Mouse (Mus musculus) layer of hippocampus, adult 2 months (tissue): Measurements from ENCODE around the gene Mrrf. TPM values are rescaled to one million over a fixed set of nuclear protein-coding genes. Genes with fewer than 3 reads are reported as not detected.
"Not testable (repeated sequence)": the region's sequence is repeated elsewhere in the genome, so short reads cannot be mapped to it uniquely, and the experiment has no call there.

Source experiments
- DNase-seq, 2 experiments: peaks; one replicate each; pipeline ENCODE4 v3.0.0; 2022; ENCODE audit warnings: low spot score in 2 of 2
- H3K27ac ChIP-seq: fragments of 200-600 bp; 2 replicates; pipeline ENCODE4 v1.8.1; 2022
- H3K4me3 ChIP-seq: fragments of 200-600 bp; 2 replicates; pipeline ENCODE4 v1.8.1; 2022; ENCODE audit warnings: mild to moderate bottlenecking
- CTCF ChIP-seq: fragments of 200-600 bp; conservative IDR thresholded peaks from 2 replicates; pipeline ENCODE4 v1.8.1; 2022; ENCODE audit warnings: antibody characterized with exemption, mild to moderate bottlenecking, moderate library complexity
- total RNA-seq, 2 experiments: library from RNA; stranded (reverse); gene quantifications; 2 replicates each; pipeline ENCODE4 v1.2.3; 2021

Mrrf gene
- total RNA-seq, 2 experiments from 2014 or later = 13.8 to 18.6 TPM

- no peak for TF ChIP-seq CTCF
- Histone ChIP-seq H3K4me3 (peak overlapping the region; percentile 19), H3K27ac (no peak overlapping the region)
- DNase-seq = no peak
Measured at GRCm38 (mm10) chr2:36103555-36104367, 32.4 kb upstream of the Mrrf start.

GRCm38 (mm10) chr2:36104436-36104955 lies 31.7 kb upstream of the Mrrf start:
- no peak for TF ChIP-seq CTCF
- Histone ChIP-seq H3K4me3 (peak overlapping the region; percentile 42), H3K27ac (no peak overlapping the region; the same call in 1 of the 2 replicates)
- no peak for DNase-seq

- Histone ChIP-seq H3K27ac (no peak within 1 kb of the TSS; the same call in 1 of the 2 replicates), H3K4me3 (peak within 1 kb of the TSS; percentile 42)
- DNase-seq = no peak
- no peak for TF ChIP-seq CTCF
Measured at GRCm38 (mm10) chr2:36104956-36105741, 31.0 kb upstream of the Mrrf start, which contains the start of gene Lhx6. Gene Lhx6, minus strand, starts transcription at chr2:36105408.

GRCm38 (mm10) chr2:36108615-36109014 lies 27.6 kb upstream of the Mrrf start:
- Histone ChIP-seq H3K4me3 (no peak overlapping the region), H3K27ac (no peak overlapping the region)
- no peak for DNase-seq
- TF ChIP-seq CTCF = no peak

- Histone ChIP-seq H3K27ac (no peak overlapping the region), H3K4me3 (no peak overlapping the region)
- TF ChIP-seq CTCF = no peak
- no peak for DNase-seq
Measured at GRCm38 (mm10) chr2:36112632-36113031, 23.6 kb upstream of the Mrrf start.

- H3K4me3 ChIP-seq = no peak overlapping the region
- TF ChIP-seq CTCF = no peak
- H3K27ac ChIP-seq = no peak overlapping the region
- DNase-seq = no peak
Measured at GRCm38 (mm10) chr2:36126795-36127429, 9.3 kb upstream of the Mrrf start.

- Histone ChIP-seq H3K27ac (no peak overlapping the region), H3K4me3 (no peak overlapping the region)
- no peak for TF ChIP-seq CTCF
- DNase-seq = no peak
Measured at GRCm38 (mm10) chr2:36127973-36128372, 8.2 kb upstream of the Mrrf start.

- no peak for TF ChIP-seq CTCF
- no peak overlapping the region for H3K4me3 ChIP-seq
- DNase-seq = no peak
- no peak overlapping the region for H3K27ac ChIP-seq
Measured at GRCm38 (mm10) chr2:36129051-36129450, 7.1 kb upstream of the Mrrf start.

- no peak for TF ChIP-seq CTCF
- H3K27ac ChIP-seq = peak overlapping the region; percentile 95
- peak overlapping the region; percentile 67 for H3K4me3 ChIP-seq
- no peak for DNase-seq
Measured at GRCm38 (mm10) chr2:36135887-36136286, 302 bp upstream of the Mrrf start.

GRCm38 (mm10) chr2:36139096-36139495 lies 2.9 kb downstream of the Mrrf start:
- Histone ChIP-seq H3K27ac (no peak overlapping the region), H3K4me3 (no peak overlapping the region)
- no peak for DNase-seq
- no peak for TF ChIP-seq CTCF

GRCm38 (mm10) chr2:36148876-36149365 lies 12.7 kb downstream of the Mrrf start:
- Histone ChIP-seq H3K27ac (no peak overlapping the region), H3K4me3 (no peak overlapping the region)
- TF ChIP-seq CTCF = no peak
- no peak for DNase-seq

- H3K27ac ChIP-seq, H3K4me3 ChIP-seq, DNase-seq: not testable (repeated sequence)
Measured at GRCm38 (mm10) chr2:36152401-36152800, 16.2 kb downstream of the Mrrf start.

- no peak overlapping the region for H3K27ac ChIP-seq
- TF ChIP-seq CTCF = no peak
- no peak overlapping the region for H3K4me3 ChIP-seq
- DNase-seq = no peak
Measured at GRCm38 (mm10) chr2:36157461-36157860, 21.3 kb downstream of the Mrrf start.
